ENCODE assay signal across 20 mouse cellular contexts in genomic region chr7:130189901-130190300, GRCm38 (mm10).
DNase-seq lines count a peak whose midpoint lies in the region; ATAC-seq and TF ChIP-seq lines count a peak whose summit lies in the region.
"Had no signal": no experiment of that assay in that cellular context is flagged by ENCODE, and none has a peak within 500 bp of the region (broad histone marks: within the 10 kb centered on the region; RNA-seq: fewer than 3 reads in every experiment).

No protein-coding gene starts in this region.

- peaks cover 35% of the 10 kb centered on the region for H3K4me1 ChIP-seq in embryonic facial prominence, embryonic 13.5 days
- H3K4me1 ChIP-seq in embryonic facial prominence, embryonic 10.5 days: peaks cover 15% of the 10 kb centered on the region; the same call in 1 of the 2 replicates
- peaks cover 9% of the 10 kb centered on the region; the same call in 1 of the 2 replicates for H3K4me1 ChIP-seq in lung, embryonic 16.5 days (replicated peaks; ENCODE audit: control insufficient read depth, insufficient read depth, low read length)
- H3K4me1 ChIP-seq in lung, postnatal 0 days (ENCODE audit: insufficient read depth, low read depth, low read length): no peaks in the 10 kb centered on the region
- H3K4me1 ChIP-seq in limb, embryonic 10.5 days: peaks cover 24% of the 10 kb centered on the region
- H3K4me1 ChIP-seq in limb, embryonic 15.5 days: peaks cover 36% of the 10 kb centered on the region
- no peaks in the 10 kb centered on the region for H3K4me1 ChIP-seq in midbrain, embryonic 14.5 days (ENCODE audit: control insufficient read depth, insufficient read depth, low read length)
- H3K4me1 ChIP-seq: hindbrain, embryonic 12.5 days had no signal

- no peak for ATAC-seq in embryonic facial prominence, embryonic 13.5 days (ENCODE audit: insufficient number of reproducible peaks, insufficient read depth, low FRiP score, low TSS enrichment, low read depth)
- ATAC-seq in lung, embryonic 16.5 days (ENCODE audit: low read depth): no peak
- ATAC-seq in lung, postnatal 0 days: no peak
- peak; percentile 53; the same call in 1 of the 2 replicates for ATAC-seq in limb, embryonic 15.5 days (ENCODE audit: insufficient number of reproducible peaks, low FRiP score, low TSS enrichment, low read depth)
- no peak for ATAC-seq in midbrain, embryonic 14.5 days (ENCODE audit: low FRiP score, low TSS enrichment)
- ATAC-seq: CD4-positive, CD25-positive, alpha-beta regulatory T cell, adult 4 months; forebrain, embryonic 15.5 days had no signal

- H3K4me2 ChIP-seq in embryonic facial prominence, embryonic 13.5 days: no peak overlapping the region
- no peak overlapping the region for H3K4me2 ChIP-seq in lung, embryonic 16.5 days (ENCODE audit: low read depth, low read length)
- H3K4me2 ChIP-seq in lung, postnatal 0 days (replicated peaks; ENCODE audit: low read depth, low read length): no peak overlapping the region
- H3K4me2 ChIP-seq in limb, embryonic 15.5 days: peak overlapping the region; percentile 29
- H3K4me2 ChIP-seq in midbrain, embryonic 14.5 days (ENCODE audit: low read length): no peak overlapping the region
- H3K4me2 ChIP-seq: forebrain, embryonic 15.5 days; hindbrain, embryonic 12.5 days had no signal

- H3K9me3 ChIP-seq in embryonic facial prominence, embryonic 13.5 days: no peaks in the 10 kb centered on the region
- no peaks in the 10 kb centered on the region for H3K9me3 ChIP-seq in embryonic facial prominence, embryonic 10.5 days
- H3K9me3 ChIP-seq in lung, embryonic 16.5 days (ENCODE audit: control insufficient read depth, low read length): no peaks in the 10 kb centered on the region
- no peaks in the 10 kb centered on the region for H3K9me3 ChIP-seq in lung, postnatal 0 days (ENCODE audit: low read length)
- H3K9me3 ChIP-seq in limb, embryonic 10.5 days (replicated peaks): no peaks in the 10 kb centered on the region
- no peaks in the 10 kb centered on the region for H3K9me3 ChIP-seq in limb, embryonic 15.5 days
- no peaks in the 10 kb centered on the region for H3K9me3 ChIP-seq in midbrain, embryonic 14.5 days (ENCODE audit: control insufficient read depth, low read length)
- H3K9me3 ChIP-seq: forebrain, embryonic 15.5 days; heart, embryonic 10.5 days; hindbrain, embryonic 12.5 days had no signal

- no peak overlapping the region for H3K9ac ChIP-seq in embryonic facial prominence, embryonic 13.5 days
- H3K9ac ChIP-seq in lung, embryonic 16.5 days (ENCODE audit: low read length): no peak overlapping the region
- H3K9ac ChIP-seq in lung, postnatal 0 days (replicated peaks; ENCODE audit: low read depth): no peak overlapping the region
- H3K9ac ChIP-seq in limb, embryonic 15.5 days: no peak overlapping the region
- H3K9ac ChIP-seq in midbrain, embryonic 14.5 days (replicated peaks; ENCODE audit: low read length): no peak overlapping the region
- H3K9ac ChIP-seq: forebrain, embryonic 15.5 days; hindbrain, embryonic 12.5 days had no signal

- peak overlapping the region; percentile 72 for H3K27ac ChIP-seq in embryonic facial prominence, embryonic 13.5 days
- H3K27ac ChIP-seq in embryonic facial prominence, embryonic 10.5 days (replicated peaks): no peak overlapping the region
- 0 out of 2 replicates have a peak overlapping the region, but pooled peaks have one; percentile 5 for H3K27ac ChIP-seq in lung, embryonic 16.5 days (ENCODE audit: low read length)
- H3K27ac ChIP-seq in lung, postnatal 0 days (ENCODE audit: low read length): no peak overlapping the region
- H3K27ac ChIP-seq in limb, embryonic 10.5 days: peak overlapping the region; percentile 61; the same call in 1 of the 2 replicates
- peak overlapping the region; percentile 71 for H3K27ac ChIP-seq in limb, embryonic 15.5 days
- no peak overlapping the region for H3K27ac ChIP-seq in midbrain, embryonic 14.5 days (replicated peaks; ENCODE audit: low read depth, low read length)
- H3K27ac ChIP-seq: forebrain, embryonic 15.5 days; heart, embryonic 10.5 days; hindbrain, embryonic 12.5 days had no signal

- 74% methylated on average over 4 of the region's 4 CpGs for WGBS in embryonic facial prominence, embryonic 13.5 days
- 78% methylated on average over 4 of the region's 4 CpGs for WGBS in embryonic facial prominence, embryonic 10.5 days
- 81% methylated on average over 4 of the region's 4 CpGs for WGBS in lung, embryonic 16.5 days
- 83% methylated on average over 4 of the region's 4 CpGs for WGBS in lung, postnatal 0 days
- WGBS in limb, embryonic 10.5 days: 63% methylated on average over 4 of the region's 4 CpGs
- WGBS in limb, embryonic 15.5 days: 28% methylated on average over 4 of the region's 4 CpGs
- WGBS in midbrain, embryonic 14.5 days: 73% methylated on average over 4 of the region's 4 CpGs

- no peak for DNase-seq in embryonic facial prominence, embryonic 10.5 days (ENCODE audit: low spot score)
- DNase-seq in lung, postnatal 0 days (ENCODE audit: low spot score): no peak
- no peak for DNase-seq in limb, embryonic 10.5 days (ENCODE audit: low spot score)
- no peak for DNase-seq in midbrain, embryonic 14.5 days
- DNase-seq: adrenal gland, adult 8-10 months; B cell, adult 2 months; cerebellum, adult 2 months; cerebellum, postnatal 25 days; gastrocnemius, postnatal 36 days; heart, adult 11 months; heart, postnatal 10 days; heart, postnatal 4 days had no signal

- H3K4me3 ChIP-seq in embryonic facial prominence, embryonic 13.5 days: no peak overlapping the region
- no peak overlapping the region for H3K4me3 ChIP-seq in embryonic facial prominence, embryonic 10.5 days
- no peak overlapping the region for H3K4me3 ChIP-seq in lung, embryonic 16.5 days (ENCODE audit: low read length)
- H3K4me3 ChIP-seq in lung, postnatal 0 days (ENCODE audit: low read depth, low read length): no peak overlapping the region
- no peak overlapping the region for H3K4me3 ChIP-seq in limb, embryonic 10.5 days
- H3K4me3 ChIP-seq in limb, embryonic 15.5 days: no peak overlapping the region
- no peak overlapping the region for H3K4me3 ChIP-seq in midbrain, embryonic 14.5 days (replicated peaks; ENCODE audit: low read depth, low read length)
- H3K4me3 ChIP-seq: forebrain, embryonic 15.5 days; heart, embryonic 10.5 days; hindbrain, embryonic 12.5 days had no signal

- TF ChIP-seq CTCF in lung, postnatal 0 days (IDR thresholded peaks at IDR 0.05): no peak

- H3K36me3 ChIP-seq in embryonic facial prominence, embryonic 13.5 days: peaks cover 77% of the 10 kb centered on the region
- peaks cover 81% of the 10 kb centered on the region for H3K36me3 ChIP-seq in embryonic facial prominence, embryonic 10.5 days (replicated peaks)
- peaks cover 34% of the 10 kb centered on the region for H3K36me3 ChIP-seq in lung, embryonic 16.5 days (ENCODE audit: control insufficient read depth, insufficient read depth, low read length)
- peaks cover 8% of the 10 kb centered on the region; the same call in 1 of the 2 replicates for H3K36me3 ChIP-seq in lung, postnatal 0 days (ENCODE audit: insufficient read depth, low read length)
- H3K36me3 ChIP-seq in limb, embryonic 10.5 days: peaks cover 49% of the 10 kb centered on the region
- H3K36me3 ChIP-seq in limb, embryonic 15.5 days: peaks cover 26% of the 10 kb centered on the region
- H3K36me3 ChIP-seq in midbrain, embryonic 14.5 days (ENCODE audit: control insufficient read depth, insufficient read depth, low read length): no peaks in the 10 kb centered on the region
- H3K36me3 ChIP-seq: forebrain, embryonic 15.5 days; G1E had no signal

- no peaks in the 10 kb centered on the region for H3K27me3 ChIP-seq in embryonic facial prominence, embryonic 13.5 days
- H3K27me3 ChIP-seq in embryonic facial prominence, embryonic 10.5 days (replicated peaks; ENCODE audit: low read depth, poor library complexity, severe bottlenecking): no peaks in the 10 kb centered on the region
- no peaks in the 10 kb centered on the region for H3K27me3 ChIP-seq in lung, embryonic 16.5 days (ENCODE audit: control insufficient read depth, insufficient read depth, low read depth, low read length)
- H3K27me3 ChIP-seq in lung, postnatal 0 days (replicated peaks; ENCODE audit: insufficient read depth, low read length): no peaks in the 10 kb centered on the region
- H3K27me3 ChIP-seq in limb, embryonic 10.5 days (ENCODE audit: low read depth, poor library complexity, severe bottlenecking): no peaks in the 10 kb centered on the region
- H3K27me3 ChIP-seq in limb, embryonic 15.5 days: no peaks in the 10 kb centered on the region
- H3K27me3 ChIP-seq in midbrain, embryonic 14.5 days (ENCODE audit: control insufficient read depth, insufficient read depth, low read length): no peaks in the 10 kb centered on the region
- H3K27me3 ChIP-seq: forebrain, embryonic 15.5 days; hindbrain, embryonic 12.5 days had no signal

- no peak for TF ChIP-seq EP300 in lung, postnatal 0 days (IDR thresholded peaks at IDR 0.05)

Comparison
In these comparisons a context has a peak if more than half of its experiments do, and no peak if none do; other contexts are left out.
1. H3K27ac ChIP-seq: peak in embryonic facial prominence, embryonic 13.5 days (single experiment), lung, embryonic 16.5 days (single experiment), limb, embryonic 10.5 days (single experiment) and limb, embryonic 15.5 days (single experiment); none in embryonic facial prominence, embryonic 10.5 days (single experiment), lung, postnatal 0 days (single experiment) and midbrain, embryonic 14.5 days (single experiment).